Mouse (Mus musculus) gonadal fat pad, adult 2 months (tissue): ENCODE data around the gene Gpr18. TPM values are rescaled to one million over a fixed set of nuclear protein-coding genes. Genes with fewer than 3 reads are reported as not detected.

Experiments
- DNase-seq: peaks from one replicate; pipeline ENCODE4 v3.0.0-alpha.2; 2012; ENCODE audit warnings: low read depth
- polyA plus RNA-seq: library from polyadenylated mRNA; depleted of rRNA; stranded (reverse); fragments of >200 nt; gene quantifications from 2 replicates; pipeline ENCODE4 v1.2.3, GENCODE M21; 2012

Gene Gpr18
- polyA plus RNA-seq, 1 experiment = 0.77 TPM

GRCm38 (mm10) chr14:121922731-121923130 lies 7.2 kb upstream of the Gpr18 start:
- no peak for DNase-seq

DNA sequence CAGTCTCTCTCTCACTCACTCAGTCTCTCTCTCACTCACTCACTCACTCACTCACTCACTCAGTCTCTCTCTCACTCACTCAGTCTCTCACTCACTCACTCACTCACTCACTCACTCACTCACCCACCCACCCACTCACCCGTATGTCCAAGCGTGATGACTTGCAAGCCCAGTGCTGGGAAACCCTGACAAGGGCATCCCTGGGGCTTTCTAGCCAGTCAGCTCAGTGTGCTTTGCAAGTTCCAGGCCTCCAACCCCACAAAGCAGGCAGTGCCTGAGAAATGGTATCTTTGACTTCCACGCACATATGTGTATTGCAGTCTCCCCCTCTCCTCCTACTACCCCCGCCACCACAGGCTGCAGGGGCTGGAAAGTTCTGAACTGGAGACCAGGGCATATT lies 6.4 kb upstream of the Gpr18 start:
- DNase-seq = no peak

GRCm38 (mm10) chr14:121920511-121921124 lies 5.0 kb upstream of the Gpr18 start:
- DNase-seq = no peak

GRCm38 (mm10) chr14:121919752-121920151 lies 4.2 kb upstream of the Gpr18 start:
- no peak for DNase-seq

DNA sequence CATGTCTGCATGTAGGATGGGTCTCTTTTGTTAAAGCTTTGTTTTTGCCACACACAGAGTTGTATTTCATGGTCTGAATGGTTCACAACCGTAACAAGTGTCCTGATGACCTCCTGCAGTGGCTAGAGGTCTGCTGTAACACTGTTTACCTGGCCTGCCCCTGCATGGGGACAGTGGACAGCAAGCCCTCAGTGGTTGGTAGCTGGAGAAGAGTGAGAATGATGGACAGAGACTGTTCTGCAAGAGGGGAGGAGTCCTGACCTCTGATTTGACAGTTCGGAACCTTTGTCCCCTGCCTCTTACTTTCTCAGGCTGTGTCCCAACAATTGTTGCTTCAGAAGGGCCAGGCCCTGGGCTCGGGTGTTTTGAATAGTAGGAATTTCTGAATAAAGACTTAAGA lies 2.7 kb upstream of the Gpr18 start:
- DNase-seq = no peak

DNA sequence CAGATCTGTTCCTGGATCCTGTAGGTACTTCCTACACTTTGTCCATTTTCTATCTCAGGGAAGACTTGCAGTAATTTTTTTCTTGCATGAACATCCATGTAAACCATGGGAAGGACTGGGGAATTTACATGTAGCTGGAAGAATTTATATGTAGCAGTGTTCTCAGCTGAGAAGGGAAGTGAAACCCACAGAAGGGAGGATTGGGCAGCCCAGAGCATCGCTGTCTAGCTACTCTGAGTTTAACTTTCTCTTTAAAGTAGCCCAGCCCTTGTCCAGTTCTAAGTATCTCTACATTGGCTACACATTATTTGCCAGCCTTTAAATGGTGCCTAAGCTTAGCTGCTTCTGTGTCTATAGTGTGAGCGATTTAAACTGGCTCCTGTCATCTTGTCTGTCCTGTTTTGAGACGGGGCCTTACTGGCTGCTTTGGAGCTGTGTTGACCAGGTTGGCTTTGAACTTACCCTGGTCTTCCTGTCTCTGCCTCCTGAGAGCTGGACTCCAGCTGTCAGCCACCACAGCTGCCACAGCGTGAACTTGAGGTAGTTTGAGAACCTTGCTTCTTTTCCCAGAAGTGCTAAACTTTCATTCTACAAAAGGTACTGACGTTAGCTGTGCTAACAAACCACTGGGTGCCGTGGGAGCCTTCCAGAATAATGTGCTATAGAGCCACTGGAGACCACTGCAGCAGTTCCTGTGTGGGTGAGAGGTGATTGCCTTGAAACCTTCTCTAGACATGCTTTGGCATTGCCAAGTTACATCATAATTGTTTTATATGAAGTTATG lies 922 bp upstream of the Gpr18 start:
- no peak for DNase-seq

DNA sequence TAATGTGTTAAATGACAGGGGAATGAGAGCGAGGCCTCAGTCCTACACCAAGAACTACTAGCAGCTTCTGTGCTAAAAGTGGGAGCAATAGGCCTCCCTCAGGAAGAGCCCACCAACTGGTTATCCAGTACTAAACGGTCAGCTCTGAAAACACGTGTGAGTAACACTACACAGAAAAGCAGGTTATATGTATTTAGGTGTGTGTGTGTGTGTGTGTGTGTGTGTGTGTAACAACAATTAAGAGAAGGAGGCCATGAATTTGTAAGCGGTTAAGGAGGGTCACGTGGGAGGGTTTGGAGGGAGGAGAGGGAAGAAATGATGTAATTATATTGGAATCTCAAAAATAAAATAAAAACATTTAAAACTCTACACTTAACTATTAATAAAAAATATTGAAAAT lies 438 bp downstream of the Gpr18 start:
- no peak for DNase-seq

- DNase-seq = no peak
Observed at GRCm38 (mm10) chr14:121912501-121912900, 3.1 kb downstream of the Gpr18 start.

DNA sequence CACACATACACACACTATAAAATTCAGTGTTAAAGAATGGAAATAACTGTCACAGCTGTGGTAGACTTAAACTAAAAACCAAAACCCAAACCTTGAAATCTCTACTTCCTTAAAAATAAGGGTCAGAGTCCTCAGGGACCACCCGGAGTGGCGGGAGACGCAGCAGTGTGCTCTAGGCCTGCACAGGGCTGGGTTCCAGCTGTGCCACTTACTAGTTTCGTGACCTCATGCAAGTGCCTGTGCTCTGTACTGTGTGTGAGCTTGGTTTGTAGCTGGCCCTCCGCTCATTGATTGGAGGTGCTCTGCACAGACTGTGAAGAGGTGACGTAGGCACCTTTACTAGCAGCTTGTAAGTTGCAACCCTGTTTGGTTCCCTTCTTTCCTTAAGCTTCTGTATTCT lies 5.7 kb downstream of the Gpr18 start:
- DNase-seq = no peak

GRCm38 (mm10) chr14:121906992-121907681 lies 8.4 kb downstream of the Gpr18 start:
- no peak for DNase-seq

GRCm38 (mm10) chr14:121906341-121906991 lies 9.1 kb downstream of the Gpr18 start:
- DNase-seq = no peak

- no peak for DNase-seq
Observed at GRCm38 (mm10) chr14:121904754-121905153, 10.8 kb downstream of the Gpr18 start.

- no peak for DNase-seq
Observed at GRCm38 (mm10) chr14:121903381-121903876, 12.2 kb downstream of the Gpr18 start.

DNA sequence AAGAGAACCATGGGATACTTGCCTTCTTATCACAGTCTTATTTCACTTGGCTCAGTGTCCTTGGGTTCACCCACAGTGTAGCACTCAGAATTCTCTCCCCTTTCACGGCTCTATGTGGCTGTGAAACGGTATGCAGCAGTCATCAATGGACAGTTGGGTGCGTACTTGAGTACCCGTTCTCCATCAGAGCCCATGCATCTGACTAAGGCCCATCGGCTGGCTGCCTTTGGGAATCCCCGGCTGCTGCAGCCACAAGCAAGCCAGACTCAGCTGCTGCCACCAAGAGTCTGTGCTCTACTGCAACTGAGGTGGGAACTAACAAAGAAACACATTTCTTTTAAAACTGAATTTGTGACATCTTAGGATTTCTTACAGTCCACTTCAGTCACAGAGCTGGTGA lies 14.1 kb downstream of the Gpr18 start:
- DNase-seq = no peak

DNA sequence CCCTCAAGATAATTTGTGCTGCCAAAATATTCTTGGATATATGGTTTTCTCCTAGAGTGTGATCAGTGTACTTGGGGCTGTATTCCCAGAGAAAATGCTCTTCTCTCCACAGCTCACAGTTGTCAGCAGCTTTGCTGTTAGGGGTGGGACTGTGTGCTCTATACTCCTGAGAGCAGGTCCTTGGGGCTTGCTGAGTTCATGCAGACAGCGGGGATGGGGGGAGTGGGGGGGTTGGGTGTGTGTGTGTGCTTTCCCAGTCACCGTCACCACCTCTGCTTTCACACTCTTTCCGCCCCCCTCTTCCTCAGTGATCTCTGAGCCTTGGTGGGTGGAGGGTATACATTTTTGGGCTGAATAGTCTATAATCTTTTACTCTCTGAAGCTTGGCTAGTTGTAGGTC lies 16.5 kb downstream of the Gpr18 start:
- no peak for DNase-seq

GRCm38 (mm10) chr14:121898509-121898908 lies 17.1 kb downstream of the Gpr18 start:
- DNase-seq = no peak

GRCm38 (mm10) chr14:121897773-121898172 lies 17.8 kb downstream of the Gpr18 start:
- DNase-seq = no peak

DNA sequence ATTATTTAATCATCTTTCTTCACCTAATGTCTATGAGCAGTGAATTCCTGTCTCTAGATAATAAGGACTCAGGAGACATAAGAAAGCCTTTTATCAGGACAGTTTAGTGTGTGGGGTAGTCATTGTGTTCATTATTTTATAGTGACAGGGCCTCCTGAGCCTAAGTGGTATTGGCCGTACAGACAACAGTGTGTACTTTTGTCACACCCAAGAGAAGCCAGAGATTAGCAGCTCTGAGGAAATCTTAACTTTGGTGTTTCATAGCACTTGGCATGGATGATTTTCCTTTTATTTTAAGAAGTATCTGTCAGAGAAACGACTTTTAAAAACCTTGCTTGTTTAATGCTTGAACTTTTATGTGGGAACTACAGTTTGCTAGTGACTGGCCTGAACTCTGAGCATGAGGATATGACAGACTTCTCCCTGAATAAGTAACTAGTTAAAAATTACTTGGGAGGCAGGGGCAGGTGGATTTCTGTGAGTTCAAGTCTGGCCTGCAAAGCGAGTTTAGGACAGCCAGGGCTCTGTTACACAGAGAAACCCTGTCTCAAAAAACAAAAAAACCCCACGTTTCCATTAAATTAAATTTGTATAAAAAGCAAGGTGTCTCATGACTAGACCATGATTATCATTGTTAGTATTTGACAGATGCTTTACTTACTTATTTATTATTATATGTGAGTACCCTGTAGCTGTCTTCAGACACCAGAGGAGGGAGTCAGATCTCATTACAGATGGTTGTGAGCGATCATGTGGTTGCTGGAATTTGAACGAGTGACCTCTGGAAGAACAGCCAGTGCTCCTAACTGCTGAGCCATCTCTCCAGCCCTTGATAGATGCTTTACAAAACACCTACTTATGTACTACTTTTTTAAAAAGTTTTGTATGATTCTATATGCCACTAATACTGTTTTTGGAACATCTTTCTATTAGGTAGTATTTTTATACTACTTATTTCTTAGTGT lies 19.2 kb downstream of the Gpr18 start:
- DNase-seq = no peak

DNA sequence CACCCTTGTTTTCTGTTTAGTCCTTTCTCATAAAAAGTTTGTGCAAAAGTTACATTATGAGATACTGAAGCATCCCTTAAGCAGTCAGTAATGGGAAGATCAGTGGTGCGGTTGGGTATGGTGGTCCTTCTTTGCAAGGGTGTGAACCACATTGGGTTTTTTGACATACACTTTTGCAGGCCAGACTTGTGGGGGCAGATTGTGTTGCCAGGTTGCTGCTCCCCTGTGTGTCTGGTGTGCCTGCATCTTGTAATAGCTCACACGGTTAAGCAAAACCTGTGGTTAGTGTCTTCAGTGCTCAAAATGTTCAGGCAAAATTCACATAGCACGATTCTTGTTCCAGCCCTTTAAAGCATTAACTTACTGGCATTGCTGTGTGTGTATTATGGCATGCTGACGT lies 20.3 kb downstream of the Gpr18 start:
- no peak for DNase-seq

GRCm38 (mm10) chr14:121894511-121895135 lies 21.0 kb downstream of the Gpr18 start:
- DNase-seq = no peak

DNA sequence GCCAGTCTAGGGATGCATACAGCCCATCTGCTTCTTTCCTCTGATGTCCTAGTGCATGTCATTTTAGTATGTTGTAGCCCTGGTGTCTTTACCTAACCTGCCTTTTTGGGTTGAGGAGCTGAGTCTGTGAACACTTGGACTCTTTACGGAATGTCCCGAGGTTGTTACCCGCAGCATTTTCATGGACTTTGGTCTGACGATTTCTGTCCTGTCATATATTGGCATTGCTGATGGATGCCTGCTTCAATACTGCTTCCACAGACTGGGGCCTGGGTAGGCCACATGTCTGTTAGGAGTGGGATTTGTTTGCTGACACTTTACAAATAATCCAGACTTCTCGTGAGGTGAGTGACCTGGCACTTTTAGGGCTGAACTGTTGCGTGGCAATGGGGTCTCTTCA lies 21.8 kb downstream of the Gpr18 start:
- DNase-seq = no peak
